Mouse (Mus musculus): Measurements from ENCODE around the gene Osbpl10. TPM values are rescaled to one million over a fixed set of nuclear protein-coding genes. Genes with fewer than 3 reads are reported as not detected.

Osbpl10 gene
- polyA plus RNA-seq, 1 experiment = 7.1 TPM

DNA sequence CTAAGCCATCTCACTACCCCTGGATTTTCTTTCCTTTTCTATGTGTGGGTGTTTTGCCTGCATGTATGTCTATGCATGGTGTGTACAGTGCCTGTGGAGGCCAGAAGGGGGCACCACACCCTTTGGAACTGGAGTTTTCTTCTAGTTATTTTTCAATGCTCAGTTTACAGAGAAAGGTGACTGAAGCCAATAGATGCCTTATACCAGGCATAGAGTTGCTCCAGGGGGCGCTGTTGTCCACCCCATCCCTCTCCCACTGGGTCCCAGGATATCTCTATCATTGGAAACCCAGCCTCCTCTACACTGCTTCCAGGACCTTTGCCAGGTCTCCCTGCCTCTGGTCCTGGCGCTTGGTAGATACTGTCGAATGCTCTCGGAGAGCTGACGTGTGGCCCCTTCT is 184.7 kb downstream of the Osbpl10 start:
- Histone ChIP-seq H3K4me1 (ENCODE audit: control insufficient read depth, insufficient read depth, low read length) (peaks cover 5% of the 10 kb centered on the region), H3K4me3 (replicated peaks; ENCODE audit: extremely low read depth, low read depth, low read length) (no peak overlapping the region)
- TF ChIP-seq POLR2A (IDR thresholded peaks at IDR 0.05; ENCODE audit: borderline replicate concordance, extremely low read depth, low read depth, low read length) (no peak), CTCF (IDR thresholded peaks at IDR 0.05; ENCODE audit: insufficient read depth, low read length) (peak; percentile 46; the same call in 1 of the 2 replicates)
- DNase-seq = peak; percentile 46
- WGBS = 54% methylated on average over 5 of the region's 5 CpGs

DNA sequence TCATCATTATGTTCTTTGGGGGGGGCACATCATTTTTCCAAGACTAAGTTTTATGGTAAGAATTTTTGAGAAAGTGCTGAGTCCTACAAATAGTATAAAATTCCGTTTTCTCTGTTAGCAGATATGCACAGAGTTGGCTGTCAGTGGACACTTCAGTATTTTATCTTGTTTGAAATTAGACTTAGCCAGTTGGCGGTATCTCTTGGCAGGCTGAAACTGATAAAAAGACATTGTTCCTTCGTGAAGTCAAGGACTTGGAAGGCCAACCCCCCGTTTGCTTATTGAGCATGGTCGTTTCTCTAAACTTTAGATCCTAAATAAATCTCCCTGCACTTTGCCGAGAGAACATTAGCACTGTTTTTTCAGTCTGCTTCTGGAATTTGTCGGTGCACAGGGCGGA is 185.3 kb downstream of the Osbpl10 start:
- peaks cover 5% of the 10 kb centered on the region for H3K4me1 ChIP-seq (ENCODE audit: control insufficient read depth, insufficient read depth, low read length)
- no peak overlapping the region for H3K4me3 ChIP-seq (replicated peaks; ENCODE audit: extremely low read depth, low read depth, low read length)
- no peak for DNase-seq
- TF ChIP-seq CTCF (IDR thresholded peaks at IDR 0.05; ENCODE audit: insufficient read depth, low read length) = no peak
- 42% methylated on average over 8 of the region's 8 CpGs for WGBS

DNA sequence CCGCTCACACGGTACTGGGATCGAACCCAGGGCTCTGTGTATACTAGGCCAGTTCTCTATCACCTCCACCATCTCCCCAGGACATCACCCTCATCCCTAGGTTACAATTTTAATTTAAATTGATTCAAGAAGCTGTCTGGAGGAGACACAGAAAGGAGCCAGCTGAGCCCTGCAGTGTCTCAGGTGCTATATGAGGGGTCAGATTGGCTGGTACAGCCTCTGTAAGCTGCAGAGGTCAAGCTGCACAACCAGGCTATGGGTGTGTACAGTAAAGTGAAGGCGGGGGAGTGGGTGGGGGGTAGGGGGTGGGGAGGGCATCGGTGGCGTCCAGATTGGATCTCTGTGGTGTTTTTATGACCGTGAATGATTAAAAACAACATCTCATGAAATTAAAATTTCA is 186.0 kb downstream of the Osbpl10 start:
- TF ChIP-seq CTCF (IDR thresholded peaks at IDR 0.05; ENCODE audit: insufficient read depth, low read length) = no peak
- no peak for TF ChIP-seq POLR2A (IDR thresholded peaks at IDR 0.05; ENCODE audit: borderline replicate concordance, extremely low read depth, low read depth, low read length)
- no peak for DNase-seq
- 87% methylated on average over 7 of the region's 7 CpGs for WGBS
- no peak overlapping the region for H3K4me3 ChIP-seq (replicated peaks; ENCODE audit: extremely low read depth, low read depth, low read length)
- peaks cover 3% of the 10 kb centered on the region for H3K4me1 ChIP-seq (ENCODE audit: control insufficient read depth, insufficient read depth, low read length)

DNA sequence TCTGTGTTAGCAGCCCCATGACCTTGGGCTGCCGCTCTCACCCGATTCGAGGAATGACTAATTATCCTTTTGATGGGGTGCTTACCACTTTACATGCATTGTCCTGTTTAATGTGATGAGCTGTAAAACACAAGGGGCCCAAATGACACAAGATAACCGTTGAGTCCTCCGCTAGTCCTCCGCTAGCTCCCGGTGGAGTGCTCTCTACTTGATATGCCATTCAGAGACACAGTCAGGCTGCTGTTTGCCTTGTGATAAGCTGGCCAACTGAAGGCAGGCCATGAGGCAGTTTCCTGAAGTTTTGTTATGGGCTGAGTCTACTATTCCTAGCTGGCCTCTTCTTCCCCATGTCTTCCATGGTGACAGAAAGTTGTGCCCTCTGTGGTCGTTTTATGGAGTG is 187.6 kb downstream of the Osbpl10 start:
- no peak overlapping the region for H3K4me3 ChIP-seq (replicated peaks; ENCODE audit: extremely low read depth, low read depth, low read length)
- no peak for DNase-seq
- TF ChIP-seq POLR2A (IDR thresholded peaks at IDR 0.05; ENCODE audit: borderline replicate concordance, extremely low read depth, low read depth, low read length) = no peak
- no peak for TF ChIP-seq CTCF (IDR thresholded peaks at IDR 0.05; ENCODE audit: insufficient read depth, low read length)
- WGBS = 77% methylated on average over 8 of the region's 8 CpGs
- H3K4me1 ChIP-seq (ENCODE audit: control insufficient read depth, insufficient read depth, low read length) = no peaks in the 10 kb centered on the region

DNA sequence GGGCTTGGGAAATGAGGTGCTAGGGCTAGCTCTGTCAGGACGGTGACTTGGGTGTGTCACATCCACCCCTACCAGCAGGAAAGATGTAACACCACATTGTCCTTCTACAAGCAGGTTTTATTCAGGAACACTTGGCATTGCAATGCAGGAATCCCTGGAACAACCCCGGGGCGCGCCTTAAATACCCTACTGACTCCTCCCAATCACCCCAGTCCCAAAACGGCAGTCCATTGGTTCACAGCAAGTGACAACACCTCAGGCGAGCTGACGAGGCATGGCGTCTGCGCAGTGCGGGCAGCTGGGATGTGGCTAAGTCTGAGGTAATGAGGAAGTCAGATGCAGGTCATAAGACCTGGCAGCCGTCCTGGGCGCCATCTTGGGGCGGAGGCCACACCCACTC is 191.2 kb downstream of the Osbpl10 start:
- Histone ChIP-seq H3K4me1 (ENCODE audit: control insufficient read depth, insufficient read depth, low read length) (no peaks in the 10 kb centered on the region), H3K4me3 (replicated peaks; ENCODE audit: extremely low read depth, low read depth, low read length) (no peak overlapping the region)
- no peak for DNase-seq
- WGBS = 83% methylated on average over 13 of the region's 13 CpGs
- TF ChIP-seq CTCF (IDR thresholded peaks at IDR 0.05; ENCODE audit: insufficient read depth, low read length) (no peak), POLR2A (IDR thresholded peaks at IDR 0.05; ENCODE audit: borderline replicate concordance, extremely low read depth, low read depth, low read length) (no peak)

DNA sequence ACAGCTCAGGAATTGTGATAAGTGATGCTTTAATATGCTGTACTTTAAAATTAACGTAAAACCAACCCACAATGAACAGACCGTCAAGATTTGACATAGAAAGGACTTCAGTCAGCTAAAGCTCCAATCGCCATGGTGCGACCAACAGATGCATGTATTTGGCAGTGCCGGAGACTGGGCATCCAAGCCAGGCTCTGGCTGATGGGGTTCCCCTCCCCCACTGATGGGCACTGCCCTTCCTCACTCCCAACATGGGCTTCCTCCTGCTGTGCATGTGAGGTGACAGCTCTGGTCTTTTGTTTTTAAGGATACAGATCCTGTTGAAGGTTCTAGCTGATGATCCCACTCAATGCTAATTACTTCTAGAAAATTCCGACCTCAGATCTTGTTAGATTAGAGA is 193.7 kb downstream of the Osbpl10 start:
- whole genome bisulfite sequencing = 92% methylated on average over 6 of the region's 6 CpGs
- DNase-seq = no peak
- TF ChIP-seq POLR2A (IDR thresholded peaks at IDR 0.05; ENCODE audit: borderline replicate concordance, extremely low read depth, low read depth, low read length) (no peak), CTCF (IDR thresholded peaks at IDR 0.05; ENCODE audit: insufficient read depth, low read length) (no peak)

DNA sequence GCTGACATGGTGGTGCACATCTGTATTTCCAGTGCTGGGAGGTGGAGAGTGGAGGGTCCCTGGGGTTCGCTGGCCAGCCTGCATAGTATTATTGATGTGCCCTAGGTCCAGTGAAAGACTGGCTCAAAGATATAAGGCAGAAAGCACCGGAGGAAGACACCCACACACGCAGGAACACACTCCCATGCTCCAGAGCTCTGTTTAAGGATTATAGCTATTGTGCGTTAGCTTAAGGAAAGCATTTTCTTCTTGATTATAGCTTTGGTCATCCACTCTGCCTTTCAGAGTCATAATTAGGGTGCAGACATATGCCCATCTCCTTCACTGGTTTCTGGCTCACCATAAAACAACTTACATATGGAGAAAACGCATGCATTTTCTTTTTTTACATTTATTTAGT is 200.8 kb downstream of the Osbpl10 start:
- Histone ChIP-seq H3K4me3 (replicated peaks; ENCODE audit: extremely low read depth, low read depth, low read length) (no peak overlapping the region), H3K4me1 (ENCODE audit: control insufficient read depth, insufficient read depth, low read length) (no peaks in the 10 kb centered on the region)
- 92% methylated on average over 5 of the region's 5 CpGs for WGBS
- TF ChIP-seq CTCF (IDR thresholded peaks at IDR 0.05; ENCODE audit: insufficient read depth, low read length) (no peak), POLR2A (IDR thresholded peaks at IDR 0.05; ENCODE audit: borderline replicate concordance, extremely low read depth, low read depth, low read length) (no peak)
- DNase-seq = no peak

More for the DNA sequence above, 193.7 kb downstream of the Osbpl10 start:
- H3K4me1 ChIP-seq (ENCODE audit: control insufficient read depth, insufficient read depth, low read length) = no peaks in the 10 kb centered on the region
- no peak overlapping the region for H3K4me3 ChIP-seq (replicated peaks; ENCODE audit: extremely low read depth, low read depth, low read length)

DNA sequence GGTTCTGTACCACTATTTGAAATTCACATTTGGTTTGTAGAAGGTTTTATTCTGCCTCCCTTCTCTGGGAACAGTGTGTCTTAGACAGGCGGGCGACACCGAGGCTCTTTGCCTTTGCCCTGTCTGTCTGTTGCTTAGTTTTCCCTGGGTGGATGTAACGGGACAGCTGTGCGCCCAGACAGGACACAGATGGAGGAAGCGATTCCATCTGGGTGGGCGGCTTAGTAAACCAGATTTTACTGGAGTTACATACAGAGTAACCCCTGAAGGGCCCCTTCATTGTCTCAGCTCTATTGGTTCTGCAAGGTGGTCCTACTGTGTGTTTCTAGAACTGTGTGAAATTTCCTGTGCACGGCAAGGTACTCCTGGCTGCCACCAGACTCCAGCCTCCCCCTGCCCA is 201.6 kb downstream of the Osbpl10 start:
- no peaks in the 10 kb centered on the region for H3K4me1 ChIP-seq (ENCODE audit: control insufficient read depth, insufficient read depth, low read length)
- 57% methylated on average over 8 of the region's 8 CpGs for WGBS
- H3K4me3 ChIP-seq (replicated peaks; ENCODE audit: extremely low read depth, low read depth, low read length) = no peak overlapping the region
- DNase-seq = no peak
- TF ChIP-seq POLR2A (IDR thresholded peaks at IDR 0.05; ENCODE audit: borderline replicate concordance, extremely low read depth, low read depth, low read length) (no peak), CTCF (IDR thresholded peaks at IDR 0.05; ENCODE audit: insufficient read depth, low read length) (no peak)

DNA sequence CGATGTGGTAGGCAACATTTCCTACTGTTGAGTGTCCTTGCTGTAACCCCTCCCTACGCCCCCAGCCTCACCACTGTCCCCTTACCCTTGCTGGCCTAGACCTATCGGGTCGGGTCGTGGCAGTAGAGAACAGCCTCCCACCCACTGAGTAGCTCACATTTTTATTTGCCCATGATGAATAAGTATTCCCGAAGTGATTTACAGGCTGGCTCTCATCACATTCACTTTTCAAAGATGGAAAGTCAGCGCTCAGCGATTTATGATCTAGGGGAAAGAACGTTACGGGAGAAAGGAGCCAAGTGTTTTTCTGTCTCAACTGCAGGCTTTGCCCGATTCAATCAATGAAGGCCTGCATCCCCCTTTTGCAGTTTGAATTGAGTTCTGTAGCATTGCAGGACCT is 208.0 kb downstream of the Osbpl10 start:
- 74% methylated on average over 11 of the region's 11 CpGs for WGBS
- DNase-seq = no peak

DNA sequence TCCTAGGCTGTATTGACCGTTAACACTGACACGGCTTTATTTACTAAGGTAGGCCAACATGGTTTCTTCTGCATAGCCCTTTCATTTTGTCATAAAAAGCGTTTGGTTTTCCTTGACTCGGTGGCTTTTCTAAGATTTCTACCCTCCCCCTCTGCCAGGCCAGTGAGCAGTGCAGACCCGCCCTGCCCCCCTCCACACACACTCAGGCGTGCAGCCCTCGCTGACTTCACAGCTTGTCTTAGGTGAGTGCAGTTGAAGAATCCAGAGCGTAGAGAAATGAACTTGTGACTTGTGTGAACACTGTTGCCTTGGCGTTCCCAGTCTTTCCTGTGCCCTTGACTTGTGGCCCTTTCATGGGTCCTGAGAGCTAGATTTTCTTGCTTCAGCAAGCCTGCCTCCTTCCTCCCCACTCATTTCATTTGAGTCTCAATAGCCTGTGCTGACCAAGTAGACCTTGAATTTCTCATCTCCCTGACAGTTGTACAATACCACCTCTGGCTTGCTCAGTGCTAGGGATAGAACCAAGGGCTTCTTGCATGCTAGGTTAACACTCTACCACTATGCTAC is 212.1 kb downstream of the Osbpl10 start:
- WGBS = 72% methylated on average over 9 of the region's 9 CpGs
- DNase-seq = no peak
- TF ChIP-seq CTCF (IDR thresholded peaks at IDR 0.05; ENCODE audit: insufficient read depth, low read length) (no peak), POLR2A (IDR thresholded peaks at IDR 0.05; ENCODE audit: borderline replicate concordance, extremely low read depth, low read depth, low read length) (no peak)
- no peaks in the 10 kb centered on the region; the same call in 1 of the 2 replicates for H3K4me1 ChIP-seq (ENCODE audit: control insufficient read depth, insufficient read depth, low read length)
- no peak overlapping the region for H3K4me3 ChIP-seq (replicated peaks; ENCODE audit: extremely low read depth, low read depth, low read length)

More for the DNA sequence above, 208.0 kb downstream of the Osbpl10 start:
- H3K4me3 ChIP-seq (replicated peaks; ENCODE audit: extremely low read depth, low read depth, low read length) = no peak overlapping the region
- H3K4me1 ChIP-seq (ENCODE audit: control insufficient read depth, insufficient read depth, low read length) = no peaks in the 10 kb centered on the region; the same call in 1 of the 2 replicates
- TF ChIP-seq POLR2A (IDR thresholded peaks at IDR 0.05; ENCODE audit: borderline replicate concordance, extremely low read depth, low read depth, low read length) (no peak), CTCF (IDR thresholded peaks at IDR 0.05; ENCODE audit: insufficient read depth, low read length) (no peak)

All from lung, adult 2 months (tissue).